Mouse (Mus musculus) lung, adult 2 months (tissue): ENCODE measurements at regions not wholly inside any gene's neighbourhood (a gene's known extent, or its start where the extent isn't known, plus 50 kb on each side); places are given as distances from the start of the nearest gene placed in this dataset.

Experiments used
- CTCF ChIP-seq: fragments of 200-500 bp; IDR thresholded peaks from 2 replicates; pipeline ENCODE4 v1.5.1; 2011; ENCODE audit warnings: mild to moderate bottlenecking, low read length, control low read depth; ENCODE audit not compliant: insufficient read depth
- POLR2A ChIP-seq: fragments of 200-500 bp; IDR thresholded peaks from 2 replicates; pipeline ENCODE4 v1.6.1; 2011; ENCODE audit warnings: low read depth, mild to moderate bottlenecking, control low read depth, low read length, borderline replicate concordance; ENCODE audit errors: extremely low read depth

DNA sequence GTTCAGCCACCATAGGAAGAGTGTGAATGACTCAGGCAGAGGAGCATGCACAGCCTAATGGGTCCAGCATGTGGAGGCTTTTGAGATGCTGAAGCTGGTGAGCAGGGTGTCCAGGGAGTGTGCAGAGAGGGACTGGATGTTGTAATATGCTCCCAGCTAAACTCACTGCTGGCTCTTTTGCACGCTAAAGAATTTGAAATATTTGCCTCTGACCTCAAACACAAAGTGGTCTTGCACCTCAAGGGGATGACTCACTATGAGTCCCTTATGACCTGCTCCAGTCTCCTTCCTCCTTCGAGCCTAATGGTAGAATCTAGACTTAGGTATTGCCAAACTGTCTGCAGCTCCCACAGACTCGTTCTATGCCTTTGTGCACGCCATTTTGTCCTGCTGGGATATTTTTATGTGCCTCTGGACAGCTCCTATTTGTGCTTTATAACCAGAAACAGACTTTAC lies 55.0 kb upstream of the Slit3 start:
- TF ChIP-seq POLR2A (no peak), CTCF (no peak)
